Mouse (Mus musculus): Measurements from ENCODE around the gene Dnah2. TPM values are rescaled to one million over a fixed set of nuclear protein-coding genes. Genes with fewer than 3 reads are reported as not detected.

The Dnah2 gene
- polyA plus RNA-seq, 1 experiment from 2014 or later: 6.2 TPM

DNA sequence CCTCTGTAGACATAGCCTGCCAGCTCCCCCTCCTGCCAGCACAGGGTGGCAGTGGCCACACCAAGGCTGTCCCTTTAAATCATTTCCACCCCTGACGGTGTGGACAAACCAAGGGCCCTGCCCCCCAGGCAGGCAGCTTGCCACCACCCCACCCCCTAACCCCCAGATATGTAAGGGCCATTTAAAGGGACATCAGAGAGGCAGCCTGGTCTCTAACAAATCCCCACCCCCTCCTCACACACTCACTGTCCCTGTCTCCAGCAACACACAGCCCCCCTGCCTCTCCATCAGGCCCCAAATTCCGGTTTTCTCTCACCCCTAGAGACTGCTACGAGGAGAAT lies 133.6 kb downstream of the Dnah2 start:
- Histone ChIP-seq H3K4me1 (ENCODE audit: control insufficient read depth, insufficient read depth, low read length) (peaks cover 53% of the 10 kb centered on the region), H3K9me3 (ENCODE audit: control insufficient read depth, low read length) (no peaks in the 10 kb centered on the region), H3K27ac (replicated peaks; ENCODE audit: low read depth, low read length) (peak overlapping the region; percentile 99), H3K4me2 (ENCODE audit: low read depth, low read length) (peak overlapping the region; percentile 92), H3K27me3 (replicated peaks; ENCODE audit: control insufficient read depth, insufficient read depth, low read length) (no peaks in the 10 kb centered on the region), H3K4me3 (ENCODE audit: low read depth, low read length) (peak overlapping the region; percentile 77), H3K36me3 (ENCODE audit: control insufficient read depth, insufficient read depth, low read length) (peaks cover 16% of the 10 kb centered on the region), H3K9ac (ENCODE audit: low read depth, low read length) (peak overlapping the region; percentile 94)
- 0% methylated on average over 3 of the region's 3 CpGs for WGBS
- DNase-seq (ENCODE audit: low spot score) (peak; percentile 79), ATAC-seq (ENCODE audit: low read depth) (no peak)

DNA sequence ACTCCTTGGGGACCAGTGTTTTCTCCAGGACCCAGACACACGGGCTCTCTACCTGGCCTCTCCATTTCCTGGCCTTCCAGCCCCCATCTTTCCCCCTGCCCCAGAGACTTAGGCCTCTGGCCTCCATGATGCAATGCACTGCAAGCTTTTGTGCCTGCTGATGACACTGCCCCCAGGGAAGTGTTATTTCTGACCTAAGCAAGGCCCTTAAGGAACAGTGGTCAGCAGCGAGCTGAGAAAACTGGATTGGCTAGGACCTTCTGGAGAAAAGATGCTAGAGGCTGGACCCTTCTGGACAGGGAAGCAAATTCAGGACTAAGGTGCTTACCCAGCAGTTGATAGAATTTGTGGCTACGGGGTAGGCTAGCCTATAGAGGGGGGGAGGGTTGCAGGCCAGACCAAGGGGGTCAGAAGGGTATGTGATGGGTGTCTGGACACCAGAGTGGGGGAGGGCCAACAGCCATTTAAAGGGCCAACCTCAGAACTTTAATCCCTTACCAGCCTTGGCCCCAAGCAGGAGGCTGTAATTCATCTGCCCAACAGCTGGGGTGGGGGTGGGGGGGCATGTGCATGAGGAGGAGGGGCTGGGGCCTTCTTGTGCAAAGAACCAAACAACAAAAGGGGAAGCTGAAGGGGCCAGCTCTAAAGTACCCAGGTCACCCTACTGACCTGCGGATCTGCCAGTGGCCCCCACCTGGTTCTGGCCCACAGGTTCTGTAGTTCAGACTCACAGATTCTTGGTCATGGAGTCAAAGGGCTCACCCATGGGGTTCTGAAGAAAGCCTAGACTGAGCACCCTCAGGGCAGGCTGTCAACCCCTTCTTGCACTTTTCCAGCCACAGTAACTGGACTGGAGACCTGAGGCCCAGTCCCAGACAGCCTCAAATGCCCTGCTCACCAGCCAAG lies 134.2 kb downstream of the Dnah2 start:
- Histone ChIP-seq H3K9ac (ENCODE audit: low read depth, low read length) (peak overlapping the region; percentile 94), H3K36me3 (ENCODE audit: control insufficient read depth, insufficient read depth, low read length) (peaks cover 16% of the 10 kb centered on the region), H3K4me2 (ENCODE audit: low read depth, low read length) (peak overlapping the region; percentile 92), H3K4me3 (ENCODE audit: low read depth, low read length) (peak overlapping the region; percentile 77), H3K27ac (replicated peaks; ENCODE audit: low read depth, low read length) (peak overlapping the region; percentile 99), H3K4me1 (ENCODE audit: control insufficient read depth, insufficient read depth, low read length) (peaks cover 48% of the 10 kb centered on the region), H3K27me3 (replicated peaks; ENCODE audit: control insufficient read depth, insufficient read depth, low read length) (no peaks in the 10 kb centered on the region), H3K9me3 (ENCODE audit: control insufficient read depth, low read length) (no peaks in the 10 kb centered on the region)
- no peak for DNase-seq (ENCODE audit: low spot score)
- no peak for ATAC-seq (ENCODE audit: low read depth)
- WGBS: 10% methylated on average over 4 of the region's 4 CpGs

- Histone ChIP-seq H3K4me3 (ENCODE audit: low read depth, low read length) (peak within 1 kb of the TSS; percentile 77), H3K9ac (ENCODE audit: low read depth, low read length) (peak within 1 kb of the TSS; percentile 94), H3K9me3 (ENCODE audit: control insufficient read depth, low read length) (no peaks in the 10 kb centered on the region), H3K27me3 (replicated peaks; ENCODE audit: control insufficient read depth, insufficient read depth, low read length) (no peaks in the 10 kb centered on the region), H3K27ac (replicated peaks; ENCODE audit: low read depth, low read length) (peak within 1 kb of the TSS; percentile 99), H3K4me1 (ENCODE audit: control insufficient read depth, insufficient read depth, low read length) (peaks cover 48% of the 10 kb centered on the region), H3K4me2 (ENCODE audit: low read depth, low read length) (peak within 1 kb of the TSS; percentile 92), H3K36me3 (ENCODE audit: control insufficient read depth, insufficient read depth, low read length) (peaks cover 16% of the 10 kb centered on the region)
- 28% methylated on average over 12 of the region's 12 CpGs for WGBS
- DNase-seq (ENCODE audit: low spot score) (peak; percentile 81), ATAC-seq (ENCODE audit: low read depth) (no peak)
Observed at GRCm38 (mm10) chr11:69413221-69414181, 135.4 kb downstream of the Dnah2 start, which contains the start of gene Kdm6b. Kdm6b (minus strand) TSS chr11:69413675.

DNA sequence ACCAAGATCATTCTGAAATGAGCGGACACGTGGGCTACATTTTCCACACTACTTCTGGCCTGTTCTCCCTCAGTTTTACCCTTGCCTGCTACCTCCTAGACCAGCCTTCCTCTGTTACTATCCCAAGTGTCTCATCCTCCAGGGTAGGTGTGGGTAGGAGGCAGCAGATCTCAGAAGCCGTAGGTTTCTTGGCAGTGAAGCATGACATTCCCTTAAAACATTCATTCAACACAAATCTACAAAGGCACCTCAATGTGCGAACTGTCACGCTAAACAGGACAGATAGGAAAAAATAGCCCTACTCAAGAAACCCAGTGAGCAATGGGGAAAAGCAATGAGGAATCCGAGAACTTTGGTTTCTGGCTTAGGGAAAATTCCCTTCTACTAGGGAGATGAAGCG lies 136.4 kb downstream of the Dnah2 start:
- no peaks in the 10 kb centered on the region for H3K9me3 ChIP-seq (ENCODE audit: control insufficient read depth, low read length)
- WGBS: 47% methylated on average over 7 of the region's 7 CpGs
- H3K4me1 ChIP-seq (ENCODE audit: control insufficient read depth, insufficient read depth, low read length): peaks cover 53% of the 10 kb centered on the region
- no peak for DNase-seq (ENCODE audit: low spot score)
- H3K4me2 ChIP-seq (ENCODE audit: low read depth, low read length): peak overlapping the region; percentile 92
- H3K4me3 ChIP-seq (ENCODE audit: low read depth, low read length): peak overlapping the region; percentile 77
- H3K27me3 ChIP-seq (replicated peaks; ENCODE audit: control insufficient read depth, insufficient read depth, low read length): no peaks in the 10 kb centered on the region
- H3K27ac ChIP-seq (replicated peaks; ENCODE audit: low read depth, low read length): peak overlapping the region; percentile 97
- peaks cover 24% of the 10 kb centered on the region for H3K36me3 ChIP-seq (ENCODE audit: control insufficient read depth, insufficient read depth, low read length)
- peak overlapping the region; percentile 90; the same call in 1 of the 2 replicates for H3K9ac ChIP-seq (ENCODE audit: low read depth, low read length)
- ATAC-seq (ENCODE audit: low read depth): no peak

DNA sequence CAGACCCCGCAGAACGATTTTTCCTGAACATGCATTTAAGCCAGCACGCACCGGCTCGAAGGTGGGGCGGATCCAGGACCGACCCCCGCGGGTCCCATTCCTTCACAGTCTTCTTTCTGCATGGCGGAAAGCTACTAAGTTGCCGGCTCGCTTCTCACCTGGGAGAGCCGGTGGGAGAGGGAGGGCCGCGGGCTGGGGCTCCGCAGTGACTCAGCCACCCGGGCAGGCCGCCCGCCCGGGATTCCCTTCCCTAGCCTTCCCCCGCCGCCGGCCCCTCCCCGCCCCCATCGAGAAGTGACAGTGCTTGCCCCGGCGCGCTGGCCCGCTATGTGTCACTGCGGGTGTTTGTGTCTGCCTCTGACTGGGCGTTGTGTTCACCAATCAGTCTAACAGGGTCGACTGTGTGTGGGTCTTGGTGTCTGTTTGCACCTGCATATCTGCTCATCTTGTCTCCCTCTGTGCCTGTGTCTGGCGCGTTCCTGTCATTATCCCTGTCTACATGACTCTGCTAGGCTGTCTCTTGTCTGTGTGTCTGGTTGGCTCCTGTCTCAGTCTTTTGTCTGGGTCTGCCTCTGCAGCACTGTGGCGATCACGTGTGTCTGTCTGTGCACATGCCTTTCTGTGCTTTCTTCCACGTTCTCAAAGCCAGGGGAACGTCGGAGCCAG lies 137.2 kb downstream of the Dnah2 start:
- no peaks in the 10 kb centered on the region for H3K9me3 ChIP-seq (ENCODE audit: control insufficient read depth, low read length)
- H3K27ac ChIP-seq (replicated peaks; ENCODE audit: low read depth, low read length): peak overlapping the region; percentile 97
- 2% methylated on average over 20 of the region's 39 CpGs for WGBS
- peak overlapping the region; percentile 77 for H3K4me3 ChIP-seq (ENCODE audit: low read depth, low read length)
- peak overlapping the region; percentile 90 for H3K9ac ChIP-seq (ENCODE audit: low read depth, low read length)
- H3K27me3 ChIP-seq (replicated peaks; ENCODE audit: control insufficient read depth, insufficient read depth, low read length): no peaks in the 10 kb centered on the region
- DNase-seq (ENCODE audit: low spot score) (peak; percentile 76), ATAC-seq (ENCODE audit: low read depth) (no peak; the same call in 1 of the 2 replicates)
- peaks cover 33% of the 10 kb centered on the region for H3K36me3 ChIP-seq (ENCODE audit: control insufficient read depth, insufficient read depth, low read length)
- peak overlapping the region; percentile 92 for H3K4me2 ChIP-seq (ENCODE audit: low read depth, low read length)
- H3K4me1 ChIP-seq (ENCODE audit: control insufficient read depth, insufficient read depth, low read length): peaks cover 46% of the 10 kb centered on the region

DNA sequence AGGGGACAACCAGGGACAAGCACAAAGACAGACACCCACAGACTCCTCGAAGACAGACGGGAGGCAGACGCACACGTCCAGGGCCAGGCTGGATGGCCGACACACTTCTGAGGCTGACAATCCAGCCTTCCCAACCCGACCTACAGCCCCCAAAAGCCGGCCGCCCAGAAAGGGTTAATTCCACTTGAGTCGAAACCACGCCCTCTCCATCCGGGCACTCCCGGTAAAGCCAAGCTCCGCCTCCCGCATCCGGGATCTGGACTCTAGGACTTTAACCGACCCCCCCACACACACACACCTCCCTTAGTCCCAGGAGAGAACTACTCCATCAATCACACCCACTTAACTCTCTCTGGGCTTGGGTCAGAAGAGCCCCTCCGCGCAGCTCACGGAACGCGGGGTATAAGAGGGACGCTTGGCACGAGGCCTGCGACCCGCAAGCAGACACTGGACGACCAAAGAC lies 137.8 kb downstream of the Dnah2 start:
- H3K9me3 ChIP-seq (ENCODE audit: control insufficient read depth, low read length): no peaks in the 10 kb centered on the region
- peaks cover 38% of the 10 kb centered on the region for H3K36me3 ChIP-seq (ENCODE audit: control insufficient read depth, insufficient read depth, low read length)
- H3K4me3 ChIP-seq (ENCODE audit: low read depth, low read length): peak overlapping the region; percentile 77
- WGBS: 0% methylated on average over 20 of the region's 26 CpGs
- H3K4me2 ChIP-seq (ENCODE audit: low read depth, low read length): peak overlapping the region; percentile 92
- peak overlapping the region; percentile 90 for H3K9ac ChIP-seq (ENCODE audit: low read depth, low read length)
- peak overlapping the region; percentile 97 for H3K27ac ChIP-seq (replicated peaks; ENCODE audit: low read depth, low read length)
- ATAC-seq (ENCODE audit: low read depth) (peak; percentile 44), DNase-seq (ENCODE audit: low spot score) (peak; percentile 99)
- H3K27me3 ChIP-seq (replicated peaks; ENCODE audit: control insufficient read depth, insufficient read depth, low read length): no peaks in the 10 kb centered on the region
- H3K4me1 ChIP-seq (ENCODE audit: control insufficient read depth, insufficient read depth, low read length): peaks cover 46% of the 10 kb centered on the region

GRCm38 (mm10) chr11:69410310-69411072 lies 138.4 kb downstream of the Dnah2 start:
- DNase-seq (ENCODE audit: low spot score) (peak; percentile 59), ATAC-seq (ENCODE audit: low read depth) (peak; percentile 4; the same call in 1 of the 2 replicates)
- Histone ChIP-seq H3K27me3 (replicated peaks; ENCODE audit: control insufficient read depth, insufficient read depth, low read length) (no peaks in the 10 kb centered on the region), H3K9ac (ENCODE audit: low read depth, low read length) (peak overlapping the region; percentile 90), H3K4me3 (ENCODE audit: low read depth, low read length) (peak overlapping the region; percentile 77), H3K4me2 (ENCODE audit: low read depth, low read length) (peak overlapping the region; percentile 92), H3K9me3 (ENCODE audit: control insufficient read depth, low read length) (no peaks in the 10 kb centered on the region), H3K27ac (replicated peaks; ENCODE audit: low read depth, low read length) (peak overlapping the region; percentile 97), H3K36me3 (ENCODE audit: control insufficient read depth, insufficient read depth, low read length) (peaks cover 44% of the 10 kb centered on the region), H3K4me1 (ENCODE audit: control insufficient read depth, insufficient read depth, low read length) (peaks cover 46% of the 10 kb centered on the region)
- WGBS: under 1% methylated on average over 35 of the region's 41 CpGs
